Mouse (Mus musculus) olfactory bulb, adult 2 months (tissue): ENCODE data around the gene Fam172a. TPM values are rescaled to one million over a fixed set of nuclear protein-coding genes. Genes with fewer than 3 reads are reported as not detected.
"Not testable (repeated sequence)": the region's sequence is repeated elsewhere in the genome, so short reads cannot be mapped to it uniquely, and the experiment has no call there.

Source experiments
- H3K27ac ChIP-seq: fragments of 200-500 bp; 2 replicates; pipeline ENCODE4 v1.5.1; 2012; ENCODE audit warnings: low read depth, low read length; ENCODE audit not compliant: insufficient read depth
- H3K4me1 ChIP-seq: fragments of 200-500 bp; 2 replicates; pipeline ENCODE4 v1.6.1; 2012; ENCODE audit warnings: low read length; ENCODE audit not compliant: control insufficient read depth, insufficient read depth
- H3K4me3 ChIP-seq: fragments of 200-500 bp; 2 replicates; pipeline ENCODE4 v1.5.1; 2012; ENCODE audit warnings: mild to moderate bottlenecking, low read depth, low read length, moderate library complexity; ENCODE audit not compliant: insufficient read depth
- CTCF ChIP-seq: fragments of 200-500 bp; IDR thresholded peaks from 2 replicates; pipeline ENCODE4 v1.5.1; 2012; ENCODE audit warnings: low read depth, mild to moderate bottlenecking, low read length, moderate library complexity; ENCODE audit not compliant: insufficient read depth
- POLR2A ChIP-seq: fragments of 200-500 bp; IDR thresholded peaks from 2 replicates; pipeline ENCODE4 v1.6.1; 2012; ENCODE audit warnings: mild to moderate bottlenecking, low read depth, low read length, moderate library complexity; ENCODE audit not compliant: insufficient read depth
- WGBS: fragments of 180-500 bp; shearing (Covaris S2); methylation state at CpG from one replicate; pipeline ENCODE4 v1.1.7; 2018; 5-methylcytosine and 5-hydroxymethylcytosine counted together
- polyA plus RNA-seq: library from polyadenylated mRNA; stranded (reverse); fragments of >200 nt; gene quantifications from 2 replicates; pipeline ENCODE4 v1.2.4, GENCODE M21; 2012; ENCODE audit warnings: low replicate concordance; ENCODE audit not compliant: missing spikeins, insufficient read depth, insufficient read length

Fam172a gene
- polyA plus RNA-seq: not detected in 2 replicates

- not testable (repeated sequence) for H3K4me3 ChIP-seq, H3K27ac ChIP-seq, H3K4me1 ChIP-seq
- WGBS: no CpG with 5 or more reads among the region's 6 CpGs
Measured at GRCm38 (mm10) chr13:77701733-77702132, at the start of gene Fam172a. Gene Fam172a, plus strand, starts transcription at chr13:77702033.

- Histone ChIP-seq H3K27ac (no peak overlapping the region), H3K4me1 (no peaks in the 10 kb centered on the region), H3K4me3 (no peak overlapping the region)
- TF ChIP-seq CTCF (no peak), POLR2A (no peak)
- WGBS: 27% methylated on average over 2 of the region's 2 CpGs
Measured at GRCm38 (mm10) chr13:77688651-77689050, 13.2 kb upstream of the Fam172a start.

GRCm38 (mm10) chr13:77708514-77709013 is 6.7 kb downstream of the Fam172a start:
- Histone ChIP-seq H3K4me3 (peak overlapping the region; percentile 97), H3K4me1 (0 out of 2 replicates have a peak, but pooled peaks cover 2% of the 10 kb centered on the region), H3K27ac (peak overlapping the region; percentile 84)
- TF ChIP-seq CTCF (no peak), POLR2A (peak; percentile 44; the same call in 1 of the 2 replicates)
- WGBS: 0% methylated on average over 35 of the region's 35 CpGs

- H3K4me3 ChIP-seq: no peak overlapping the region
- H3K27ac ChIP-seq: no peak overlapping the region
- WGBS: 69% methylated on average over 2 of the region's 2 CpGs
- H3K4me1 ChIP-seq: no peaks in the 10 kb centered on the region
- TF ChIP-seq CTCF (no peak), POLR2A (no peak)
Measured at GRCm38 (mm10) chr13:77717499-77717898, 15.7 kb downstream of the Fam172a start.

- Histone ChIP-seq H3K4me1 (no peaks in the 10 kb centered on the region), H3K27ac (no peak overlapping the region), H3K4me3 (no peak overlapping the region)
- no peak for TF ChIP-seq CTCF
- TF ChIP-seq POLR2A: no peak
Measured at GRCm38 (mm10) chr13:77742822-77743221, 41.0 kb downstream of the Fam172a start.

- H3K4me3 ChIP-seq: no peak overlapping the region
- WGBS: 86% methylated on average over 2 of the region's 2 CpGs
- H3K4me1 ChIP-seq: no peaks in the 10 kb centered on the region
- TF ChIP-seq POLR2A (no peak), CTCF (no peak)
- H3K27ac ChIP-seq: no peak overlapping the region
Measured at GRCm38 (mm10) chr13:77777606-77778005, 75.8 kb downstream of the Fam172a start.

- not testable (repeated sequence) for H3K4me3 ChIP-seq, H3K4me1 ChIP-seq, H3K27ac ChIP-seq
- WGBS: 90% methylated on average over 2 of the region's 2 CpGs
Measured at GRCm38 (mm10) chr13:77807341-77807740, 105.5 kb downstream of the Fam172a start.

GRCm38 (mm10) chr13:77810449-77810848 is 108.6 kb downstream of the Fam172a start:
- no peak overlapping the region for H3K4me3 ChIP-seq
- no peak overlapping the region for H3K27ac ChIP-seq
- no peaks in the 10 kb centered on the region for H3K4me1 ChIP-seq
- TF ChIP-seq POLR2A (no peak), CTCF (no peak)
- 91% methylated on average over 1 of the region's 1 CpGs for WGBS

GRCm38 (mm10) chr13:77826138-77826537 is 124.3 kb downstream of the Fam172a start:
- H3K4me3 ChIP-seq: no peak overlapping the region
- TF ChIP-seq CTCF (no peak), POLR2A (no peak)
- WGBS: 92% methylated on average over 4 of the region's 4 CpGs
- H3K4me1 ChIP-seq: no peaks in the 10 kb centered on the region
- no peak overlapping the region for H3K27ac ChIP-seq

- WGBS: 95% methylated on average over 2 of the region's 2 CpGs
Measured at GRCm38 (mm10) chr13:77843017-77843654, 141.3 kb downstream of the Fam172a start.

More at GRCm38 (mm10) chr13:77843017-77843654, 141.3 kb downstream of the Fam172a start:
- TF ChIP-seq CTCF (no peak), POLR2A (no peak)
- no peak overlapping the region for H3K27ac ChIP-seq
- no peaks in the 10 kb centered on the region for H3K4me1 ChIP-seq
- H3K4me3 ChIP-seq: no peak overlapping the region
